Mouse (Mus musculus) testis, adult 2 months (tissue): ENCODE measurements at regions not wholly inside any gene's neighbourhood (a gene's known extent, or its start where the extent isn't known, plus 50 kb on each side); places are given as distances from the start of the nearest gene placed in this dataset.

Experiments
- H3K27ac ChIP-seq: fragments of 200-500 bp; 2 replicates; pipeline ENCODE4 v1.5.1; 2012; ENCODE audit warnings: low read depth, low read length; ENCODE audit not compliant: control insufficient read depth, insufficient read depth
- H3K27me3 ChIP-seq: fragments of 200-500 bp; 2 replicates; pipeline ENCODE4 v1.6.1; 2012; ENCODE audit warnings: mild to moderate bottlenecking, low read length, moderate library complexity; ENCODE audit not compliant: control insufficient read depth, insufficient read depth
- H3K36me3 ChIP-seq: fragments of 200-500 bp; 2 replicates; pipeline ENCODE4 v1.6.1; 2012; ENCODE audit warnings: mild to moderate bottlenecking, low read length; ENCODE audit not compliant: control insufficient read depth, insufficient read depth
- H3K4me1 ChIP-seq: fragments of 200-500 bp; 2 replicates; pipeline ENCODE4 v1.6.1; 2012; ENCODE audit warnings: low read length; ENCODE audit not compliant: control insufficient read depth, insufficient read depth
- H3K4me3 ChIP-seq: fragments of 200-500 bp; 2 replicates; pipeline ENCODE4 v1.5.1; 2012; ENCODE audit warnings: low read depth, mild to moderate bottlenecking, low read length, moderate library complexity, mixed read lengths; ENCODE audit not compliant: control insufficient read depth
- CTCF ChIP-seq: fragments of 200-500 bp; IDR thresholded peaks from 2 replicates; pipeline ENCODE4 v1.5.1; 2012; ENCODE audit warnings: low read depth, mild to moderate bottlenecking, inconsistent platforms, low read length, moderate library complexity; ENCODE audit not compliant: control insufficient read depth, insufficient read depth, insufficient replicate concordance
- POLR2A ChIP-seq: fragments of 200-500 bp; IDR thresholded peaks from 2 replicates; pipeline ENCODE4 v1.6.1; 2012; ENCODE audit warnings: low read depth, mild to moderate bottlenecking, inconsistent platforms, low read length, moderate library complexity; ENCODE audit not compliant: control insufficient read depth

- TF ChIP-seq CTCF: no peak
- H3K27ac ChIP-seq: no peak overlapping the region
- H3K36me3 ChIP-seq: no peaks in the 10 kb centered on the region
- peaks cover 4% of the 10 kb centered on the region for H3K4me1 ChIP-seq
- H3K27me3 ChIP-seq: no peaks in the 10 kb centered on the region
- H3K4me3 ChIP-seq: no peak overlapping the region
Observed at GRCm38 (mm10) chr1:36015210-36015609, 53.0 kb upstream of the Hs6st1 start.

- TF ChIP-seq CTCF: no peak
- no peak for TF ChIP-seq POLR2A
- Histone ChIP-seq H3K27ac (no peak overlapping the region), H3K4me3 (no peak overlapping the region), H3K4me1 (peaks cover 2% of the 10 kb centered on the region; the same call in 1 of the 2 replicates), H3K36me3 (no peaks in the 10 kb centered on the region), H3K27me3 (no peaks in the 10 kb centered on the region)
Observed at GRCm38 (mm10) chr1:36016566-36016965, 51.6 kb upstream of the Hs6st1 start.

- no peak overlapping the region for H3K4me3 ChIP-seq
- H3K36me3 ChIP-seq: no peaks in the 10 kb centered on the region
- H3K27ac ChIP-seq: no peak overlapping the region
- TF ChIP-seq CTCF: no peak
- no peak for TF ChIP-seq POLR2A
- no peaks in the 10 kb centered on the region for H3K27me3 ChIP-seq
- peaks cover 2% of the 10 kb centered on the region; the same call in 1 of the 2 replicates for H3K4me1 ChIP-seq
Observed at GRCm38 (mm10) chr1:36017061-36017461, 51.1 kb upstream of the Hs6st1 start.

- no peak overlapping the region for H3K27ac ChIP-seq
- H3K4me3 ChIP-seq: no peak overlapping the region
- TF ChIP-seq CTCF (no peak), POLR2A (no peak)
- no peaks in the 10 kb centered on the region for H3K27me3 ChIP-seq
- no peaks in the 10 kb centered on the region for H3K36me3 ChIP-seq
- peaks cover 2% of the 10 kb centered on the region; the same call in 1 of the 2 replicates for H3K4me1 ChIP-seq
Observed at GRCm38 (mm10) chr1:36017656-36018055, 50.5 kb upstream of the Hs6st1 start.
